Mouse (Mus musculus) spleen, adult 18-20 months (tissue): ENCODE measurements around the gene B3gnt3.

Source experiments
- DNase-seq, 2 experiments: peaks; one replicate each; pipeline ENCODE4 v3.0.0; 2022; ENCODE audit warnings: mixed read lengths in 2 of 2

B3gnt3 gene

GRCm38 (mm10) chr8:71676803-71677202 lies 24.8 kb downstream of the B3gnt3 start:
- peak in 1 of 2 experiments; percentile 24 for DNase-seq

GRCm38 (mm10) chr8:71676020-71676741 lies 25.4 kb downstream of the B3gnt3 start, which contains the start of gene Jak3:
Gene Jak3, plus strand, starts transcription at chr8:71676296.
- DNase-seq = peak; percentile 66 to 73

GRCm38 (mm10) chr8:71675456-71676019 lies 26.1 kb downstream of the B3gnt3 start:
- no peak for DNase-seq

- DNase-seq = no peak
These were observed 27.5 kb downstream of the B3gnt3 start for GRCm38 (mm10) chr8:71674071-71674470.

GRCm38 (mm10) chr8:71672168-71672735 lies 29.3 kb downstream of the B3gnt3 start:
- DNase-seq = no peak

GRCm38 (mm10) chr8:71671549-71671965 lies 30.0 kb downstream of the B3gnt3 start, which contains the start of gene Unc13a:
Gene Unc13a, minus strand, starts transcription at chr8:71671757.
- DNase-seq = peak; percentile 77 to 94

- DNase-seq = no peak
These were observed 30.7 kb downstream of the B3gnt3 start for GRCm38 (mm10) chr8:71670621-71671548.

GRCm38 (mm10) chr8:71670198-71670597 lies 31.4 kb downstream of the B3gnt3 start:
- no peak for DNase-seq

- peak; percentile 27 to 43 for DNase-seq
These were observed 33.2 kb downstream of the B3gnt3 start for GRCm38 (mm10) chr8:71668220-71668975.

GRCm38 (mm10) chr8:71667256-71667655 lies 34.3 kb downstream of the B3gnt3 start:
- DNase-seq = no peak

- no peak for DNase-seq
These were observed 34.7 kb downstream of the B3gnt3 start for GRCm38 (mm10) chr8:71666855-71667254.

- peak; percentile 40 to 52 for DNase-seq
These were observed 36.1 kb downstream of the B3gnt3 start for GRCm38 (mm10) chr8:71665331-71666130.

GRCm38 (mm10) chr8:71660325-71661120 lies 41.1 kb downstream of the B3gnt3 start:
- peak; percentile 66 to 85 for DNase-seq

GRCm38 (mm10) chr8:71659751-71660150 lies 41.8 kb downstream of the B3gnt3 start:
- no peak for DNase-seq

- no peak for DNase-seq
These were observed 43.0 kb downstream of the B3gnt3 start for GRCm38 (mm10) chr8:71658515-71659049.

- DNase-seq = no peak
These were observed 43.8 kb downstream of the B3gnt3 start for GRCm38 (mm10) chr8:71657816-71658215.

GRCm38 (mm10) chr8:71654600-71654999 lies 47.0 kb downstream of the B3gnt3 start:
- DNase-seq = no peak

- DNase-seq = no peak
These were observed 56.1 kb downstream of the B3gnt3 start for GRCm38 (mm10) chr8:71645510-71645909.
